Mouse (Mus musculus): ENCODE results near the gene Nkx1-2.

Gene Nkx1-2

GRCm38 (mm10) chr7:132570071-132570470 is 29.4 kb downstream of the Nkx1-2 start:
- Histone ChIP-seq H3K9me3 (ENCODE audit: low read length) (no peaks in the 10 kb centered on the region), H3K4me3 (replicated peaks; ENCODE audit: low read length) (no peak overlapping the region), H3K27me3 (ENCODE audit: insufficient read depth, low read length) (peaks cover 3% of the 10 kb centered on the region; the same call in 1 of the 2 replicates), H3K36me3 (ENCODE audit: insufficient read depth, low read length) (peaks cover 10% of the 10 kb centered on the region), H3K4me1 (replicated peaks; ENCODE audit: low read depth, low read length) (0 out of 2 replicates have a peak, but pooled peaks cover under 1% of the 10 kb centered on the region)
- TF ChIP-seq NANOG (IDR thresholded peaks at IDR 0.05; ENCODE audit: borderline replicate concordance, low read length) (no peak), POU5F1 (IDR thresholded peaks at IDR 0.05; ENCODE audit: borderline replicate concordance, low read length) (no peak), CTCF (conservative IDR thresholded peaks at IDR 0.05; ENCODE audit: low read length) (no peak)

- no peaks in the 10 kb centered on the region for H3K9me3 ChIP-seq (ENCODE audit: low read length)
- H3K4me1 ChIP-seq (replicated peaks; ENCODE audit: low read depth, low read length) = no peaks in the 10 kb centered on the region
- H3K27me3 ChIP-seq (ENCODE audit: insufficient read depth, low read length) = peaks cover under 1% of the 10 kb centered on the region; the same call in 1 of the 2 replicates
- peaks cover 16% of the 10 kb centered on the region for H3K36me3 ChIP-seq (ENCODE audit: insufficient read depth, low read length)
- TF ChIP-seq NANOG (IDR thresholded peaks at IDR 0.05; ENCODE audit: borderline replicate concordance, low read length) (no peak), CTCF (conservative IDR thresholded peaks at IDR 0.05; ENCODE audit: low read length) (no peak), POU5F1 (IDR thresholded peaks at IDR 0.05; ENCODE audit: borderline replicate concordance, low read length) (no peak)
- H3K4me3 ChIP-seq (replicated peaks; ENCODE audit: low read length) = no peak overlapping the region
Measured at GRCm38 (mm10) chr7:132568817-132569216, 30.6 kb downstream of the Nkx1-2 start.

- Histone ChIP-seq H3K9me3 (ENCODE audit: low read length) (no peaks in the 10 kb centered on the region), H3K27me3 (ENCODE audit: insufficient read depth, low read length) (no peaks in the 10 kb centered on the region), H3K4me3 (replicated peaks; ENCODE audit: low read length) (no peak overlapping the region), H3K4me1 (replicated peaks; ENCODE audit: low read depth, low read length) (no peaks in the 10 kb centered on the region), H3K36me3 (ENCODE audit: insufficient read depth, low read length) (peaks cover 44% of the 10 kb centered on the region)
- TF ChIP-seq POU5F1 (IDR thresholded peaks at IDR 0.05; ENCODE audit: borderline replicate concordance, low read length) (no peak), NANOG (IDR thresholded peaks at IDR 0.05; ENCODE audit: borderline replicate concordance, low read length) (no peak), CTCF (conservative IDR thresholded peaks at IDR 0.05; ENCODE audit: low read length) (no peak)
Measured at GRCm38 (mm10) chr7:132565831-132566230, 33.6 kb downstream of the Nkx1-2 start.

GRCm38 (mm10) chr7:132559138-132559766 is 40.2 kb downstream of the Nkx1-2 start:
- TF ChIP-seq CTCF (conservative IDR thresholded peaks at IDR 0.05; ENCODE audit: low read length) = no peak
- TF ChIP-seq NANOG (IDR thresholded peaks at IDR 0.05; ENCODE audit: borderline replicate concordance, low read length) = no peak
- TF ChIP-seq POU5F1 (IDR thresholded peaks at IDR 0.05; ENCODE audit: borderline replicate concordance, low read length) = no peak
- H3K9me3 ChIP-seq (ENCODE audit: low read length) = no peaks in the 10 kb centered on the region
- no peaks in the 10 kb centered on the region for H3K27me3 ChIP-seq (ENCODE audit: insufficient read depth, low read length)
- no peak overlapping the region for H3K4me3 ChIP-seq (replicated peaks; ENCODE audit: low read length)
- no peaks in the 10 kb centered on the region for H3K4me1 ChIP-seq (replicated peaks; ENCODE audit: low read depth, low read length)
- peaks cover 66% of the 10 kb centered on the region for H3K36me3 ChIP-seq (ENCODE audit: insufficient read depth, low read length)

- H3K4me3 ChIP-seq (replicated peaks; ENCODE audit: low read length) = no peak overlapping the region
Measured at GRCm38 (mm10) chr7:132558141-132558736, 41.2 kb downstream of the Nkx1-2 start.

GRCm38 (mm10) chr7:132556575-132556974 is 42.9 kb downstream of the Nkx1-2 start:
- Histone ChIP-seq H3K27me3 (ENCODE audit: insufficient read depth, low read length) (peaks cover 4% of the 10 kb centered on the region; the same call in 1 of the 2 replicates), H3K4me3 (replicated peaks; ENCODE audit: low read length) (no peak overlapping the region), H3K9me3 (ENCODE audit: low read length) (no peaks in the 10 kb centered on the region), H3K4me1 (replicated peaks; ENCODE audit: low read depth, low read length) (peaks cover 3% of the 10 kb centered on the region), H3K36me3 (ENCODE audit: insufficient read depth, low read length) (peaks cover 41% of the 10 kb centered on the region)
- TF ChIP-seq NANOG (IDR thresholded peaks at IDR 0.05; ENCODE audit: borderline replicate concordance, low read length) (no peak), POU5F1 (IDR thresholded peaks at IDR 0.05; ENCODE audit: borderline replicate concordance, low read length) (no peak), CTCF (conservative IDR thresholded peaks at IDR 0.05; ENCODE audit: low read length) (no peak)

More at GRCm38 (mm10) chr7:132558141-132558736, 41.2 kb downstream of the Nkx1-2 start:
- no peaks in the 10 kb centered on the region for H3K4me1 ChIP-seq (replicated peaks; ENCODE audit: low read depth, low read length)
- H3K27me3 ChIP-seq (ENCODE audit: insufficient read depth, low read length) = peaks cover under 1% of the 10 kb centered on the region; the same call in 1 of the 2 replicates
- TF ChIP-seq POU5F1 (IDR thresholded peaks at IDR 0.05; ENCODE audit: borderline replicate concordance, low read length) (no peak), CTCF (conservative IDR thresholded peaks at IDR 0.05; ENCODE audit: low read length) (no peak), NANOG (IDR thresholded peaks at IDR 0.05; ENCODE audit: borderline replicate concordance, low read length) (no peak)
- H3K36me3 ChIP-seq (ENCODE audit: insufficient read depth, low read length) = peaks cover 57% of the 10 kb centered on the region
- no peaks in the 10 kb centered on the region for H3K9me3 ChIP-seq (ENCODE audit: low read length)

- Histone ChIP-seq H3K4me3 (replicated peaks; ENCODE audit: low read length) (no peak overlapping the region), H3K36me3 (ENCODE audit: insufficient read depth, low read length) (peaks cover 34% of the 10 kb centered on the region), H3K27me3 (ENCODE audit: insufficient read depth, low read length) (peaks cover 4% of the 10 kb centered on the region; the same call in 1 of the 2 replicates), H3K4me1 (replicated peaks; ENCODE audit: low read depth, low read length) (peaks cover 9% of the 10 kb centered on the region), H3K9me3 (ENCODE audit: low read length) (no peaks in the 10 kb centered on the region)
- TF ChIP-seq NANOG (IDR thresholded peaks at IDR 0.05; ENCODE audit: borderline replicate concordance, low read length) (no peak), CTCF (conservative IDR thresholded peaks at IDR 0.05; ENCODE audit: low read length) (no peak), POU5F1 (IDR thresholded peaks at IDR 0.05; ENCODE audit: borderline replicate concordance, low read length) (no peak)
Measured at GRCm38 (mm10) chr7:132555911-132556310, 43.5 kb downstream of the Nkx1-2 start.

GRCm38 (mm10) chr7:132554091-132554490 is 45.3 kb downstream of the Nkx1-2 start:
- H3K27me3 ChIP-seq (ENCODE audit: insufficient read depth, low read length) = peaks cover 13% of the 10 kb centered on the region; the same call in 1 of the 2 replicates
- TF ChIP-seq POU5F1 (IDR thresholded peaks at IDR 0.05; ENCODE audit: borderline replicate concordance, low read length) (no peak), NANOG (IDR thresholded peaks at IDR 0.05; ENCODE audit: borderline replicate concordance, low read length) (no peak), CTCF (conservative IDR thresholded peaks at IDR 0.05; ENCODE audit: low read length) (no peak)
- peaks cover 9% of the 10 kb centered on the region for H3K4me1 ChIP-seq (replicated peaks; ENCODE audit: low read depth, low read length)
- no peak overlapping the region for H3K4me3 ChIP-seq (replicated peaks; ENCODE audit: low read length)
- peaks cover 20% of the 10 kb centered on the region for H3K36me3 ChIP-seq (ENCODE audit: insufficient read depth, low read length)
- no peaks in the 10 kb centered on the region for H3K9me3 ChIP-seq (ENCODE audit: low read length)
